Mouse (Mus musculus): ENCODE measurements around the gene Olfr57. TPM values are rescaled to one million over a fixed set of nuclear protein-coding genes. Genes with fewer than 3 reads are reported as not detected.
"Not testable (repeated sequence)": the region's sequence is repeated elsewhere in the genome, so short reads cannot be mapped to it uniquely, and the experiment has no call there.

Olfr57 gene
- total RNA-seq (2021) = not detected
- long read RNA-seq, experiment 1 = 0 reads
- long read RNA-seq, experiment 2 = 0 reads

- Histone ChIP-seq H3K4me3 (no peak within 1 kb of the TSS), H3K27ac (no peak within 1 kb of the TSS)
- TF ChIP-seq CTCF (conservative IDR thresholded peaks at IDR 0.05) = no peak
- DNase-seq (ENCODE audit: low spot score in 2 of 2) = no peak
Observed at GRCm38 (mm10) chr10:79028441-79028840, at the start of gene Olfr57. Gene Olfr57, plus strand, starts transcription at chr10:79028741.

GRCm38 (mm10) chr10:78980750-78981149 is 47.8 kb upstream of the Olfr57 start, which contains the start of gene Olfr1352:
Gene Olfr1352, plus strand, starts transcription at chr10:78981050.
- no peak for TF ChIP-seq CTCF (conservative IDR thresholded peaks at IDR 0.05)
- no peak within 1 kb of the TSS for H3K27ac ChIP-seq
- no peak for DNase-seq (ENCODE audit: low spot score in 2 of 2)
- no peak within 1 kb of the TSS for H3K4me3 ChIP-seq

GRCm38 (mm10) chr10:79012172-79012571 is 16.4 kb upstream of the Olfr57 start, which contains the start of gene Olfr1351:
Gene Olfr1351, plus strand, starts transcription at chr10:79012472.
- no peak for TF ChIP-seq CTCF (conservative IDR thresholded peaks at IDR 0.05)
- H3K4me3 ChIP-seq = no peak within 1 kb of the TSS
- DNase-seq (ENCODE audit: low spot score in 2 of 2) = no peak
- no peak within 1 kb of the TSS for H3K27ac ChIP-seq

- not testable (repeated sequence) for H3K4me3 ChIP-seq; H3K27ac ChIP-seq; DNase-seq (ENCODE audit: low spot score in 2 of 2)
Observed at GRCm38 (mm10) chr10:79042457-79042856, 13.9 kb downstream of the Olfr57 start.

- not testable (repeated sequence) for H3K4me3 ChIP-seq; DNase-seq (ENCODE audit: low spot score in 2 of 2); H3K27ac ChIP-seq
Observed at GRCm38 (mm10) chr10:79057370-79057769, 28.8 kb downstream of the Olfr57 start.

Other genes starting within 250 kb of the Olfr57 start
- gene Slc1a6, start 248.2 kb upstream of the Olfr57 start, total RNA-seq (2021) = 10 to 100 TPM; 11.0 to 11.5 TPM
- under 1 TPM in 1 of 2 experiments, not detected in 1; 0.13 TPM for gene Olfr1356, start 176.6 kb upstream of the Olfr57 start, total RNA-seq (2021)
- gene Olfr1355, start 153.2 kb upstream of the Olfr57 start, total RNA-seq (2021) = not detected
- not detected for gene Olfr1354, start 115.6 kb upstream of the Olfr57 start, total RNA-seq (2021)
- not detected for gene Olfr8, start 78.1 kb upstream of the Olfr57 start, total RNA-seq (2021)
- gene Olfr1353, start 65.4 kb upstream of the Olfr57 start, total RNA-seq (2021) = not detected
- gene Olfr1352, start 47.7 kb upstream of the Olfr57 start, total RNA-seq (2021) = not detected
- gene Olfr1351, start 16.3 kb upstream of the Olfr57 start, total RNA-seq (2021) = not detected
- 10 to 100 TPM; 22.3 to 28.0 TPM for gene 2610008E11Rik, start 68.9 kb downstream of the Olfr57 start, total RNA-seq (2021)
- not detected for gene Vmn2r80, start 120.0 kb downstream of the Olfr57 start, total RNA-seq (2021)
- gene Vmn2r81, start 219.0 kb downstream of the Olfr57 start, total RNA-seq (2021) = not detected